Mouse (Mus musculus) testis, adult 2 months (tissue): ENCODE data around the gene Atxn7.

Experiments used
- CTCF ChIP-seq: fragments of 200-500 bp; IDR thresholded peaks from 2 replicates; pipeline ENCODE4 v1.5.1; 2012; ENCODE audit warnings: low read depth, mild to moderate bottlenecking, inconsistent platforms, low read length, moderate library complexity; ENCODE audit not compliant: control insufficient read depth, insufficient read depth, insufficient replicate concordance
- POLR2A ChIP-seq: fragments of 200-500 bp; IDR thresholded peaks from 2 replicates; pipeline ENCODE4 v1.6.1; 2012; ENCODE audit warnings: low read depth, mild to moderate bottlenecking, inconsistent platforms, low read length, moderate library complexity; ENCODE audit not compliant: control insufficient read depth

- TF ChIP-seq CTCF (no peak), POLR2A (no peak)
Measured at GRCm38 (mm10) chr14:14067648-14068472, 106.6 kb downstream of the Atxn7 start.
